Mouse (Mus musculus): ENCODE measurements around the gene M1ap.

DNA sequence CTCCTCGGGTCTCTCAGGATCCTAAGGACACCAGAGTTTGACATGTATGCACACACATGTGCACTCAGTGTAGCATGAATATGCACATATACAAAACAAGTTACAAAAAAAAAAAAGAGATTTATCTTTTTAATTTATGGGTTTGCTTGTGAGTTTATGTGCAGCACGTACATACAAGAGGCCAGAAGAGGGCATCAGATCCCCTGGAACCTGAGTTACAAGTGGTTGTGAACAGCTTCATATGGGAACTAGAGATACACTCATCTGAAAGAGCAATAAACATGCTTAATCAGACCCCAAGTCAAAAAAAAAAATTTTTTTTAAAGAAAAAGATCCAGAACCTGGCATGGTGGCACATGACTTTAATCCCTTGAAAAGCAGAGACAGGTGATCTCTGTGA is 128.3 kb downstream of the M1ap start:
- peak; percentile 39 for TF ChIP-seq CTCF (IDR thresholded peaks at IDR 0.05)
- TF ChIP-seq POLR2A (IDR thresholded peaks at IDR 0.05; ENCODE audit: insufficient read depth, low read depth, low read length), result no peak
- TF ChIP-seq EP300 (IDR thresholded peaks at IDR 0.05; ENCODE audit: insufficient read depth, low read depth, low read length), result no peak
